Mouse (Mus musculus): ENCODE results near the gene Kitl. TPM values are rescaled to one million over a fixed set of nuclear protein-coding genes. Genes with fewer than 3 reads are reported as not detected.

The Kitl gene
- total and polyA plus RNA-seq, 2 experiments from 2014 or later = 52.8 to 86.6 TPM

DNA sequence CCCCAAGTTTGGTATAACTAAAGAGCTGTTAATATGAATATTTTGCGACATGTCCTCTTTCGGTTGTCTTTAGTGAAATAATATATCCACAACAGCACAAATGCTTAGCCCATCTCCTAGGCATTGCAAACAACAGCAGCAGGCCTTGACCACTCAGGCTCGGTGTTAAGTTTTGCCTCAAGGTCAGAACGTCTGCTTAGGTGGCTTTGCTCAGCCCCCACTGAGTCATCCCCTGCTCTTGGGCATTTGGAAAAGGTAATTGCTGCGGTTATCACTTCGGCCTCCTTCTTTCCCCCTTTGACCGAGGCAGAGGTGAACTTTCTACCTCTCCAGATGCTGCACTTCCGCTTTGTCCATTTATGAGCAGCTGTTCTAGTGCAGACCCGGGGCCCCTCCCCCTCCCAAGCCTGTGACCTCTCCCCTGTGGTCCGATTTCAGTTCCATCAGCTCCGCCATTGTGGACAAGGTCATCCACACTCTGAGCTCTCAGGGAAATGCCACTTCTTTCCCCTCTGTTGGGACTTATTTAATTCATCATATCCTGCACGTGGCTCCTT, 23.0 kb downstream of the Kitl start:
- H3K27me3 ChIP-seq (ENCODE audit: insufficient read depth, low read length) = no peaks in the 10 kb centered on the region
- DNase-seq (ENCODE audit: low spot score) (no peak), ATAC-seq (no peak)
- no peak overlapping the region for H3K4me2 ChIP-seq (ENCODE audit: low read depth, low read length)
- no peak overlapping the region for H3K4me3 ChIP-seq (ENCODE audit: low read length)
- H3K4me1 ChIP-seq (ENCODE audit: insufficient read depth, low read length) = no peaks in the 10 kb centered on the region
- H3K36me3 ChIP-seq (ENCODE audit: insufficient read depth, low read length) = no peaks in the 10 kb centered on the region
- no peak for TF ChIP-seq CTCF (IDR thresholded peaks at IDR 0.05; ENCODE audit: low read depth)
- no peak overlapping the region for H3K9ac ChIP-seq (replicated peaks; ENCODE audit: low read length)
- no peak overlapping the region for H3K27ac ChIP-seq
- no peaks in the 10 kb centered on the region for H3K9me3 ChIP-seq (ENCODE audit: low read length)
- WGBS = 83% methylated on average over 12 of the region's 12 CpGs

DNA sequence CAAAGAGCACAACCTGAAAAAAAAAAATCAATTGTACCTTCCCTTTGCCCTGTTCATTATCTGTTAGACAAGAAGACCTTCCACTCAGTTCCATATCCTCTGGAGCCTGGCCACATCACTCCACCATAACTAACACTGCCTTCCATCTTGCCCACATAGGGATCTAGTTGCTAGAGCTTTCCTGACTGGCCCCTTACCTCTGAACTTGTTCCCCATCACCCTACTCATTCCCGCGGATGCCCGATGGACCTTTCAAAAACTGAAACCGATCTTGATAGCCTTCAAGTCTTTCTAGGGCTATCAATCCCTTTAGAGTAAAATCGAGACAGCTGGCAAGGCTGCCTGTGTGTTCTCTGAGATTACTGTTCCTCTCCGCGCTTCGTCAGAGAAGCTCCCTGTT, 23.6 kb downstream of the Kitl start:
- no peak for TF ChIP-seq CTCF (IDR thresholded peaks at IDR 0.05; ENCODE audit: low read depth)
- Histone ChIP-seq H3K36me3 (ENCODE audit: insufficient read depth, low read length) (no peaks in the 10 kb centered on the region), H3K9ac (replicated peaks; ENCODE audit: low read length) (no peak overlapping the region), H3K9me3 (ENCODE audit: low read length) (no peaks in the 10 kb centered on the region), H3K4me2 (ENCODE audit: low read depth, low read length) (no peak overlapping the region), H3K4me3 (ENCODE audit: low read length) (no peak overlapping the region), H3K27ac (no peak overlapping the region), H3K27me3 (ENCODE audit: insufficient read depth, low read length) (no peaks in the 10 kb centered on the region), H3K4me1 (ENCODE audit: insufficient read depth, low read length) (no peaks in the 10 kb centered on the region)
- WGBS = 91% methylated on average over 8 of the region's 8 CpGs
- no peak for DNase-seq (ENCODE audit: low spot score)
- ATAC-seq = no peak

DNA sequence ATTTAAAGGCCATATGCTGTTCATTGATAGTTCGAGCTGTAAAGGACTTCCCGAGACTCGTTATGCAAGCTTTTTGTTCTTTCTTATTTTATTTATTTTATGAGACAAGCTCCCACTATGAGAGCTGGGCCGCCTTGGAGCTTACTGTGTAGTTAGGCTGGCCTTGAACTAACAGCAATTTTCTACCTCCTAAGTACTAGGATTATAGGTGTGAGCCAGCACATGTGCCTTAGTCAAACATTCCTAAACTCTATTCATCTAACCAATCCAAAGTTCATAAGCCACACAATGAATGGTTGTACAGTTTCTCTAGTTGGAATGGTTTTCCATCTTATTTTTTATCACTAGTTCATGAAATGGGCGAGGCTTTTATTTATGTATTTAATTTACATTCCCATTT, 28.3 kb downstream of the Kitl start:
- Histone ChIP-seq H3K4me1 (ENCODE audit: insufficient read depth, low read length) (no peaks in the 10 kb centered on the region), H3K4me3 (ENCODE audit: low read length) (no peak overlapping the region), H3K9me3 (ENCODE audit: low read length) (no peaks in the 10 kb centered on the region), H3K36me3 (ENCODE audit: insufficient read depth, low read length) (no peaks in the 10 kb centered on the region), H3K9ac (replicated peaks; ENCODE audit: low read length) (no peak overlapping the region), H3K27me3 (ENCODE audit: insufficient read depth, low read length) (no peaks in the 10 kb centered on the region), H3K27ac (no peak overlapping the region), H3K4me2 (ENCODE audit: low read depth, low read length) (no peak overlapping the region)
- DNase-seq (ENCODE audit: low spot score) (no peak), ATAC-seq (no peak)
- 91% methylated on average over 5 of the region's 5 CpGs for WGBS
- no peak for TF ChIP-seq CTCF (IDR thresholded peaks at IDR 0.05; ENCODE audit: low read depth)

DNA sequence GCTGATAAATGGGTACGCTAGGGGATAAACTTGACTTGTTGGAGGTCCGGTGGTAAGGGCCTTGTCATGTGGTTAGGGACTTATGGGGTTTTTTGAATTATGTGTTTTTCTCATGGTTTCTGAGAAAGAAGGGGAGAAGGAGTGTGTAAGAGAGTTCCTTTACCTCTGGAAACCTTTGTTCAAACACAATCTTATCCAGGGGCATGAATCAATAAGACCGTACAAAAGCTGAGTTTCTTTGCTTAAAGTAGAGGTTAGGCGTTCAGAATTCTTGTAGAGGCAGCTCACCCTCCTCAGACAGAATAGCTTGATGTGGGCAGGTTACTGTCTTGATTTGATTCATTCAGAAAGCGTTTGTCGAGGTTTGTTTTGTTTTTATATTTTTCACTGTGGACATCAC, 28.7 kb downstream of the Kitl start:
- H3K9me3 ChIP-seq (ENCODE audit: low read length) = no peaks in the 10 kb centered on the region
- H3K9ac ChIP-seq (replicated peaks; ENCODE audit: low read length) = no peak overlapping the region
- H3K4me2 ChIP-seq (ENCODE audit: low read depth, low read length) = no peak overlapping the region
- WGBS = 95% methylated on average over 6 of the region's 6 CpGs
- no peaks in the 10 kb centered on the region for H3K27me3 ChIP-seq (ENCODE audit: insufficient read depth, low read length)
- H3K4me3 ChIP-seq (ENCODE audit: low read length) = no peak overlapping the region
- H3K27ac ChIP-seq = no peak overlapping the region
- no peaks in the 10 kb centered on the region for H3K4me1 ChIP-seq (ENCODE audit: insufficient read depth, low read length)
- H3K36me3 ChIP-seq (ENCODE audit: insufficient read depth, low read length) = no peaks in the 10 kb centered on the region
- DNase-seq (ENCODE audit: low spot score) (no peak), ATAC-seq (no peak)
- TF ChIP-seq CTCF (IDR thresholded peaks at IDR 0.05; ENCODE audit: low read depth) = no peak

DNA sequence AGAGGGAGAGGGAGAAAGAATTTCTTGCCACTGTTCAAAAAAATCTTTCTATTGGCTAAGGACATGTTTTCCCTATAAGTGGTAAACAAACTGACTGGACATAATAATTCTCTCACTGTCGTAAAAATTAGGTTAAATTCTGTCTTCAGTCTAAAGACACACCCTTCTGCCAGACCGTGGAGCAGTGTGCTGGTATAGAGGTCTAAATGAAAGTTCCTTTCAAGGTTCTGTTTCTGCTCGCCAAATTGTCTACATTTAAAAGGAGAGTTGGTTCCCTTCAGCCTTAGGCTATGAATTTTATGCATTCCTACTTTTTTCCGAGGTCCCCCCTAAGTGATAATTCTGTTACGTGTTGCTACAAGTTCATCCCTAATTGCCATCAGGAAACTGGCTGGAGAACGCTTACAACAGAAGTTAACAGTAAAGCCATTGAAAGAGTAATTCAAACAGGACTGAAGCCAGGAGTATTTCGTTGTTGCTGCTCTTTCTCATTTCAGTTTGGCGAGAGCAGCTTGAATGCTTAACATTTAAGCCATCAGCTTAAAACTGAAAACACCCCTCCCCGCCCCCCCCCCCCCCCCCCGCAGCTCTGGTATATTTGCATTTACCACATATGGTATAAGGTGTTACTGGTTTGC, 35.8 kb downstream of the Kitl start:
- H3K27ac ChIP-seq = no peak overlapping the region
- no peak for ATAC-seq
- WGBS = 38% methylated on average over 9 of the region's 10 CpGs
- no peaks in the 10 kb centered on the region for H3K36me3 ChIP-seq (ENCODE audit: insufficient read depth, low read length)
- H3K9me3 ChIP-seq (ENCODE audit: low read length) = no peaks in the 10 kb centered on the region
- no peak for TF ChIP-seq CTCF (IDR thresholded peaks at IDR 0.05; ENCODE audit: low read depth)
- no peak overlapping the region for H3K4me3 ChIP-seq (ENCODE audit: low read length)
- no peaks in the 10 kb centered on the region for H3K4me1 ChIP-seq (ENCODE audit: insufficient read depth, low read length)
- H3K4me2 ChIP-seq (ENCODE audit: low read depth, low read length) = peak overlapping the region; percentile 38
- no peak overlapping the region for H3K9ac ChIP-seq (replicated peaks; ENCODE audit: low read length)
- DNase-seq (ENCODE audit: low spot score) = no peak
- H3K27me3 ChIP-seq (ENCODE audit: insufficient read depth, low read length) = no peaks in the 10 kb centered on the region

DNA sequence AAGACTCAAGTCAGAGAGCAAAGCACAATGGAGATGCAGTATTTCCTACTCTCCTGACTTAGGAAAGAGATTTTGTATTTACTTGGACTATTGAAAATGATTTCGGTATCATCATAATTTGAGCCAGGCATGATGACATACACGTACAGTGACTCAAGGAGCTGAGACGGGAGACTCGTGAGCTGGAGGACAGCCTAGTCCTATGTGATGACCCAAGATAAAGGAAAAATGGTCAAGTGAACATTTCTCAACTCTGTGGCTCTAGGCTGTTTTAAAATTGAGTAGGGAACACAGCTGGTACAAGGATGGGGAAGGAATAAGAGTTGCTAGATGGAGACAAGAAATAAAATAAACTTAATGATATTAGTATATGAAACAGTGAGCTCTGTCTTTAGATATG, 37.0 kb downstream of the Kitl start:
- H3K9me3 ChIP-seq (ENCODE audit: low read length) = no peaks in the 10 kb centered on the region
- no peak overlapping the region for H3K9ac ChIP-seq (replicated peaks; ENCODE audit: low read length)
- ATAC-seq (no peak), DNase-seq (ENCODE audit: low spot score) (no peak)
- H3K36me3 ChIP-seq (ENCODE audit: insufficient read depth, low read length) = no peaks in the 10 kb centered on the region
- H3K4me1 ChIP-seq (ENCODE audit: insufficient read depth, low read length) = no peaks in the 10 kb centered on the region
- H3K4me3 ChIP-seq (ENCODE audit: low read length) = no peak overlapping the region
- no peak overlapping the region for H3K27ac ChIP-seq
- H3K27me3 ChIP-seq (ENCODE audit: insufficient read depth, low read length) = no peaks in the 10 kb centered on the region
- TF ChIP-seq CTCF (IDR thresholded peaks at IDR 0.05; ENCODE audit: low read depth) = no peak
- 92% methylated on average over 4 of the region's 4 CpGs for WGBS
- no peak overlapping the region for H3K4me2 ChIP-seq (ENCODE audit: low read depth, low read length)

DNA sequence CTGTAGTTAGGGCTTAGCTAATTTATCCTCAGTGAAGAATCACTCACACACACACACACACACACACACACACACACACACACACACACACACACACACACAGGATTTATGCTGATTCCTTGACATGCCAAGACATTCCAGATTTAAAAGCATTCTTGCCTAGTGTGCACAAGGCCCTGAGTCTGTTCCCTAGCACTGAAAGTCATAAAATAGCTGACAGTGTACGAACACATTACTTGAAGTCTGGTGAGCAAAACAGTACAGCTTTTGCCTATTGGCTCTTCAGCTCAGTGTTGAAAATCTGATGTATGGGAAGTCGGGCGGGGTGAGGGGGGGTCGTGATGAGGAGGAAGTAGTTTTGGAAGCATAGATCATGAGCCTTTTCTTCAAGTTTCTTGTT, 37.5 kb downstream of the Kitl start:
- DNase-seq (ENCODE audit: low spot score) (no peak), ATAC-seq (no peak)
- Histone ChIP-seq H3K9me3 (ENCODE audit: low read length) (no peaks in the 10 kb centered on the region), H3K27me3 (ENCODE audit: insufficient read depth, low read length) (no peaks in the 10 kb centered on the region), H3K27ac (no peak overlapping the region), H3K9ac (replicated peaks; ENCODE audit: low read length) (no peak overlapping the region), H3K4me2 (ENCODE audit: low read depth, low read length) (no peak overlapping the region), H3K4me3 (ENCODE audit: low read length) (no peak overlapping the region), H3K4me1 (ENCODE audit: insufficient read depth, low read length) (no peaks in the 10 kb centered on the region), H3K36me3 (ENCODE audit: insufficient read depth, low read length) (no peaks in the 10 kb centered on the region)
- no peak for TF ChIP-seq CTCF (IDR thresholded peaks at IDR 0.05; ENCODE audit: low read depth)
- WGBS = 86% methylated on average over 4 of the region's 4 CpGs
